10 mouse cellular contexts compared by ENCODE assay signal in the genomic region with DNA sequence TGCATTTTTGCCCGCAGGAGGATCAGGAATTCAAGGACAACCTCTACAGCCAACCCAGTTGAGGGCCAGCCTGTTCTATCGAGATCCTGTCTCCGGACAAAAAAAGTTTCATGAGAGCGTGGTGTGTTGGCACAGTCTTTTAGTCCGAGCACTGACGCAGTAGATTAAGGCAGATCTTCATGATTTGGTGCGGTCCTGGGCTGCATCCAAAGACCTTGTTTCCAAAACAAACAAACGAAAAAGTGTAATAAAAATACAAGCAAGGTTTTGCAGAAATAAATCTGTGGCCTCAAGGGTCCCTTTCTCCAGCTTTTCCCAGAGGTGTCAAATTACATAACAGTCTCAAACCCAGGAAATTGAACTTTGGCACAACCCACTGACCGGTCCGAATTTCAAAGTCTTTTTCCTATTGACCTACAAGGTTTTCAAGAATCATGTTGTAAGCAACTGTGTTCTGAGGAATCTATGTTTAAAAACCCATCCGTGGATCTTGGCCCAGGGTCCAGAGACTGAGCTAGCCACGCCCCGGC. TPM values are rescaled to one million over a fixed set of nuclear protein-coding genes. Genes with fewer than 3 reads are reported as not detected.
DNase-seq lines count a peak whose midpoint lies in the region; ATAC-seq and TF ChIP-seq lines count a peak whose summit lies in the region.
"Had no signal": no experiment of that assay in that cellular context is flagged by ENCODE, and none has a peak within 500 bp of the region (broad histone marks: within the 10 kb centered on the region; RNA-seq: fewer than 3 reads in every experiment).

No protein-coding gene starts in this region.

- peak overlapping the region; percentile 39 for H3K4me2 ChIP-seq in embryonic facial prominence, embryonic 11.5 days (ENCODE audit: low read depth, low read length)

- 8% methylated on average over 13 of the region's 13 CpGs for WGBS in embryonic facial prominence, embryonic 11.5 days
- WGBS in midbrain, embryonic 10.5 days = 12% methylated on average over 13 of the region's 13 CpGs

- no peaks in the 10 kb centered on the region for H3K9me3 ChIP-seq in embryonic facial prominence, embryonic 11.5 days (replicated peaks; ENCODE audit: control insufficient read depth, low read length)
- no peaks in the 10 kb centered on the region for H3K9me3 ChIP-seq in midbrain, embryonic 10.5 days (replicated peaks)

- no peak for TF ChIP-seq CTCF in left cerebral cortex, adult 2 months (IDR thresholded peaks at IDR 0.05)

- peak overlapping the region; percentile 91 for H3K27ac ChIP-seq in left cerebral cortex, adult 2 months
- no peak overlapping the region for H3K27ac ChIP-seq in embryonic facial prominence, embryonic 11.5 days (replicated peaks; ENCODE audit: low read depth, low read length)
- H3K27ac ChIP-seq in midbrain, embryonic 10.5 days (replicated peaks) = peak overlapping the region; percentile 97

- peak overlapping the region; percentile 26; the same call in 1 of the 2 replicates for H3K9ac ChIP-seq in embryonic facial prominence, embryonic 11.5 days (replicated peaks; ENCODE audit: low read length)

- ATAC-seq in embryonic facial prominence, embryonic 11.5 days (replicated peaks; ENCODE audit: insufficient number of reproducible peaks, low FRiP score, low TSS enrichment, low read depth) = no peak

- peaks cover 2% of the 10 kb centered on the region; the same call in 1 of the 2 replicates for H3K4me1 ChIP-seq in embryonic facial prominence, embryonic 11.5 days (ENCODE audit: control insufficient read depth, insufficient read depth, low read length)
- H3K4me1 ChIP-seq in midbrain, embryonic 10.5 days = peaks cover 65% of the 10 kb centered on the region

- peaks cover 31% of the 10 kb centered on the region for H3K36me3 ChIP-seq in embryonic facial prominence, embryonic 11.5 days (replicated peaks; ENCODE audit: control insufficient read depth, insufficient read depth, low read depth, low read length)
- peaks cover 41% of the 10 kb centered on the region for H3K36me3 ChIP-seq in midbrain, embryonic 10.5 days

- no peaks in the 10 kb centered on the region for H3K27me3 ChIP-seq in embryonic facial prominence, embryonic 11.5 days (ENCODE audit: control insufficient read depth, insufficient read depth, low read length)
- H3K27me3 ChIP-seq in midbrain, embryonic 10.5 days (ENCODE audit: low read depth, poor library complexity, severe bottlenecking) = no peaks in the 10 kb centered on the region

- DNase-seq in left cerebral cortex, adult 2 months (ENCODE audit: extremely low spot score in 1 of 2, low spot score in 2 of 2) = no peak
- DNase-seq in left cerebral cortex, postnatal 4 days = no peak
- DNase-seq in embryonic facial prominence, embryonic 11.5 days (ENCODE audit: low spot score) = no peak
- peak; percentile 89 for DNase-seq in hindlimb bud, embryonic 11.5 days (ENCODE audit: extremely low spot score, low read depth, low spot score)
- DNase-seq in midbrain, embryonic 10.5 days (ENCODE audit: low spot score) = no peak
- DNase-seq in ovary, adult 18-20 months (ENCODE audit: low spot score) = no peak
- no peak for DNase-seq in thymus, postnatal 25 days
- no peak for DNase-seq in c-Kit-positive CD71-positive TER-119-positive erythroid progenitor cells, embryonic 14.5 days (ENCODE audit: low spot score)

- intact Hi-C loops in left cerebral cortex, adult 2 months (cut with DNase I) = no loop called here
- intact Hi-C loops in left cerebral cortex, postnatal 4 days (cut with DNase I) = no loop called here

- H3K4me3 ChIP-seq in left cerebral cortex, adult 2 months = peak overlapping the region; percentile 97
- peak overlapping the region; percentile 83 for H3K4me3 ChIP-seq in embryonic facial prominence, embryonic 11.5 days (ENCODE audit: low read depth, low read length)
- H3K4me3 ChIP-seq in midbrain, embryonic 10.5 days = peak overlapping the region; percentile 100

RNA-seq across cellular contexts. Expression of gene Eef2, which starts 0.4 kb away (rescaled TPM):
- 100 to 1,000 TPM; 884 to 901 TPM for total RNA-seq in left cerebral cortex, adult 2 months (2021)
- total RNA-seq in left cerebral cortex, postnatal 4 days (2021) = 1,000 to 10,000 TPM; 1,312 to 1,322 TPM
- 417 and 424 TPM in 2 replicates for polyA plus RNA-seq in embryonic facial prominence, embryonic 11.5 days (2014; fragmentation: Nextera tagmentation; extraction: Ambion mirVana)
- polyA plus RNA-seq in midbrain, embryonic 10.5 days (2016; fragmentation: Nextera tagmentation; extraction: Ambion mirVana) = 528 and 571 TPM in 2 replicates

RNA-seq across cellular contexts. Expression of gene Dapk3, which starts 6.8 kb away (rescaled TPM):
- total RNA-seq in left cerebral cortex, adult 2 months (2021) = 10 to 100 TPM; 74.6 to 89.4 TPM
- 10 to 100 TPM; 62.7 to 62.9 TPM for total RNA-seq in left cerebral cortex, postnatal 4 days (2021)
- 47.4 and 49.4 TPM in 2 replicates for polyA plus RNA-seq in embryonic facial prominence, embryonic 11.5 days (2014; fragmentation: Nextera tagmentation; extraction: Ambion mirVana)
- 52.7 and 53.3 TPM in 2 replicates for polyA plus RNA-seq in midbrain, embryonic 10.5 days (2016; fragmentation: Nextera tagmentation; extraction: Ambion mirVana)

RNA-seq across cellular contexts. Expression of gene 4930442H23Rik, which starts 7.6 kb away (rescaled TPM):
- not detected for total RNA-seq in left cerebral cortex, adult 2 months (2021)
- not detected for total RNA-seq in left cerebral cortex, postnatal 4 days (2021)
- polyA plus RNA-seq in embryonic facial prominence, embryonic 11.5 days (2014; fragmentation: Nextera tagmentation; extraction: Ambion mirVana) = not detected in 2 replicates
- polyA plus RNA-seq in midbrain, embryonic 10.5 days (2016; fragmentation: Nextera tagmentation; extraction: Ambion mirVana) = 0.09 TPM in 1 of 2 replicates, not detected in the other
- total RNA-seq: neutrophil, adult 5-6 weeks had no signal
- polyA plus RNA-seq: brain, embryonic 14.5 days had no signal

RNA-seq across cellular contexts. Expression of gene Pias4, which starts 8.3 kb away (rescaled TPM):
- total RNA-seq in left cerebral cortex, adult 2 months (2021) = 10 to 100 TPM; 26.7 to 32.0 TPM
- 10 to 100 TPM; 29.6 to 30.4 TPM for total RNA-seq in left cerebral cortex, postnatal 4 days (2021)
- 36.1 and 46.5 TPM in 2 replicates for polyA plus RNA-seq in embryonic facial prominence, embryonic 11.5 days (2014; fragmentation: Nextera tagmentation; extraction: Ambion mirVana)
- polyA plus RNA-seq in midbrain, embryonic 10.5 days (2016; fragmentation: Nextera tagmentation; extraction: Ambion mirVana) = 61.4 and 68.5 TPM in 2 replicates

RNA-seq across cellular contexts. Expression of gene Nmrk2, which starts 25.9 kb away (rescaled TPM):
- under 1 TPM in 1 of 2 experiments, not detected in 1; 0.42 TPM for total RNA-seq in left cerebral cortex, adult 2 months (2021)
- under 1 TPM in 1 of 2 experiments, not detected in 1; 0.44 TPM for total RNA-seq in left cerebral cortex, postnatal 4 days (2021)
- not detected in 2 replicates for polyA plus RNA-seq in embryonic facial prominence, embryonic 11.5 days (2014; fragmentation: Nextera tagmentation; extraction: Ambion mirVana)
- polyA plus RNA-seq in midbrain, embryonic 10.5 days (2016; fragmentation: Nextera tagmentation; extraction: Ambion mirVana) = not detected in 2 replicates
- total RNA-seq: neutrophil, adult 5-6 weeks had no signal
